Mouse (Mus musculus) intestine, embryonic 15.5 days (tissue): ENCODE results near the gene Arhgap19. TPM values are rescaled to one million over a fixed set of nuclear protein-coding genes. Genes with fewer than 3 reads are reported as not detected.

Source experiments
- ATAC-seq: fragments of 200-750 bp; cut with Nextera tagmentation; 2 replicates; pipeline ENCODE4 v1.8.0; 2017; ENCODE audit warnings: moderate TSS enrichment, moderate library complexity
- H3K27ac ChIP-seq: fragments of 300-500 bp; sonication (generic); 2 replicates; pipeline ENCODE4 v1.5.1; 2015; ENCODE audit warnings: mild to moderate bottlenecking, inconsistent platforms
- H3K27me3 ChIP-seq: fragments of 300-500 bp; sonication (generic); replicated peaks from 2 replicates; pipeline ENCODE4 v1.6.1; 2015; ENCODE audit warnings: inconsistent platforms
- H3K36me3 ChIP-seq: fragments of 300-500 bp; sonication (generic); 2 replicates; pipeline ENCODE4 v1.6.1; 2015; ENCODE audit warnings: inconsistent platforms
- H3K4me1 ChIP-seq: fragments of 300-500 bp; sonication (generic); replicated peaks from 2 replicates; pipeline ENCODE4 v1.6.1; 2015; ENCODE audit warnings: inconsistent platforms
- H3K4me2 ChIP-seq: fragments of 300-500 bp; sonication (generic); replicated peaks from 2 replicates; pipeline ENCODE4 v1.6.1; 2015; ENCODE audit warnings: mild to moderate bottlenecking, inconsistent platforms
- H3K4me3 ChIP-seq: fragments of 300-500 bp; sonication (generic); replicated peaks from 2 replicates; pipeline ENCODE4 v1.5.1; 2015; ENCODE audit warnings: inconsistent platforms
- H3K9ac ChIP-seq: fragments of 300-500 bp; sonication (generic); 2 replicates; pipeline ENCODE4 v1.6.1; 2015; ENCODE audit warnings: inconsistent platforms
- H3K9me3 ChIP-seq: fragments of 300-500 bp; sonication (generic); 2 replicates; pipeline ENCODE4 v1.6.1; 2016; ENCODE audit warnings: inconsistent platforms
- WGBS: fragments of 180-500 bp; shearing (Covaris S2); methylation state at CpG from one replicate; pipeline ENCODE4 v1.1.7; 2015; 5-methylcytosine and 5-hydroxymethylcytosine counted together
- polyA plus RNA-seq: library from polyadenylated mRNA; unstranded; fragments of >200 nt; fragmentation: Nextera tagmentation; extraction: Ambion mirVana; gene quantifications from 2 replicates; pipeline ENCODE4 v1.2.1, GENCODE M21; 2015

Gene Arhgap19
- polyA plus RNA-seq, 1 experiment from 2014 or later = 19.4 TPM

DNA sequence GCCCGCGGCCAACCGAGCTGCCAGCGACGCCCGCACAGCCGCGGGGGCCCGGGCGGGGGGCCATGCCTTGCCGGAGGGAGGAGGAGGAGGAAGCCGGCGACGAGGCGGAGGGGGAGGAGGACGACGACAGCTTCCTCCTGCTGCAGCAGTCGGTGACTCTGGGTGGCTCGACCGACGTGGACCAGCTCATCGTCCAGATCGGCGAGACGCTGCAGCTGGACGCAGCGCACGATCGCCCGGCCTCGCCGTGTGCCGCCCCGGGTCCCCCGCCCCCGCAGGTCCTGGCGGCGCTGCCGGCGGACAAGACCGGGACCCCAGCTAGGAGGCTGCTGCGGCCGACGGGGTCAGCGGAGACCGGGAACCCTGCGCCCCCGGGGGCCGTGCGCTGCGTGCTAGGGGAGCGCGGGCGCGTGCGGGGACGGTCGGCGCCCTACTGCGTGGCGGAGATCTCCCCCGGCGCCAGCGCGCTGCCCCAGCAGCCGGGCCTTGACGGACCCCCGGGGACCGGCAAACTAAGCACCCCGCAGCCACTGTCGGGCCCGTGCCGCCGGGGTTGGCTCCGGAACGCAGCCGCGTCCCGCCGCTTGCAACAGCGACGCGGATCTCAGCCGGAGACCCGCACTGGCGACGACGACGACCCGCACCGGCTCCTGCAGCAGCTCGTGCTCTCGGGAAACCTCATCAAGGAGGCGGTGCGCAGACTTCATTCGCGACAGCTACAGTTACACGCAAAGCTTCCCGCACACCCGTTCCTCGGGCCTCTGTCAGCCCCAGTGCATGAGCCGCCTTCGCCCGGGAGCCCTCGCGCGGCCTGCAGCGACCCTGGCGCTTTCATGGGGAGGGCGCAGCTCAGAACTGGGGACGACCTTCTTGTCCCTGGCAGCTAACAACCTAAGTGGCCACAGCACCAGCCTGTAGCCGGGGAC, 28.5 kb upstream of the Arhgap19 start:
- Histone ChIP-seq H3K36me3 (no peaks in the 10 kb centered on the region), H3K4me3 (peak overlapping the region; percentile 72), H3K9me3 (no peaks in the 10 kb centered on the region), H3K4me2 (peak overlapping the region; percentile 85), H3K27me3 (peaks cover 6% of the 10 kb centered on the region; the same call in 1 of the 2 replicates), H3K9ac (peak overlapping the region; percentile 73), H3K27ac (peak overlapping the region; percentile 91), H3K4me1 (peaks cover 16% of the 10 kb centered on the region)
- under 1% methylated on average over 112 of the region's 112 CpGs for WGBS
- peak; percentile 76 for ATAC-seq

GRCm38 (mm10) chr19:41829381-41830105, 27.7 kb upstream of the Arhgap19 start, which contains the start of gene Frat1:
Gene Frat1 (plus strand): TSS chr19:41829970.
- Histone ChIP-seq H3K4me2 (peak within 1 kb of the TSS; percentile 85), H3K9ac (peak within 1 kb of the TSS; percentile 73), H3K27me3 (peaks cover 6% of the 10 kb centered on the region; the same call in 1 of the 2 replicates), H3K27ac (peak within 1 kb of the TSS; percentile 91), H3K36me3 (no peaks in the 10 kb centered on the region), H3K9me3 (no peaks in the 10 kb centered on the region), H3K4me3 (peak within 1 kb of the TSS; percentile 72), H3K4me1 (peaks cover 16% of the 10 kb centered on the region)
- under 1% methylated on average over 39 of the region's 39 CpGs for WGBS
- ATAC-seq = peak; percentile 93

GRCm38 (mm10) chr19:41828941-41829340, 27.1 kb upstream of the Arhgap19 start:
- Histone ChIP-seq H3K36me3 (no peaks in the 10 kb centered on the region), H3K27ac (peak overlapping the region; percentile 30; the same call in 1 of the 2 replicates), H3K4me1 (peaks cover 16% of the 10 kb centered on the region), H3K4me2 (peak overlapping the region; percentile 85), H3K9ac (no peak overlapping the region), H3K9me3 (no peaks in the 10 kb centered on the region), H3K27me3 (peaks cover 6% of the 10 kb centered on the region; the same call in 1 of the 2 replicates), H3K4me3 (peak overlapping the region; percentile 72)
- WGBS = 61% methylated on average over 3 of the region's 3 CpGs
- ATAC-seq = no peak

- Histone ChIP-seq H3K9ac (no peak overlapping the region), H3K4me1 (peaks cover 9% of the 10 kb centered on the region), H3K4me3 (no peak overlapping the region), H3K4me2 (no peak overlapping the region), H3K27ac (no peak overlapping the region), H3K27me3 (no peaks in the 10 kb centered on the region), H3K36me3 (no peaks in the 10 kb centered on the region), H3K9me3 (no peaks in the 10 kb centered on the region)
- no peak for ATAC-seq
- 68% methylated on average over 3 of the region's 3 CpGs for WGBS
Observed at GRCm38 (mm10) chr19:41826529-41826928, 24.7 kb upstream of the Arhgap19 start.

DNA sequence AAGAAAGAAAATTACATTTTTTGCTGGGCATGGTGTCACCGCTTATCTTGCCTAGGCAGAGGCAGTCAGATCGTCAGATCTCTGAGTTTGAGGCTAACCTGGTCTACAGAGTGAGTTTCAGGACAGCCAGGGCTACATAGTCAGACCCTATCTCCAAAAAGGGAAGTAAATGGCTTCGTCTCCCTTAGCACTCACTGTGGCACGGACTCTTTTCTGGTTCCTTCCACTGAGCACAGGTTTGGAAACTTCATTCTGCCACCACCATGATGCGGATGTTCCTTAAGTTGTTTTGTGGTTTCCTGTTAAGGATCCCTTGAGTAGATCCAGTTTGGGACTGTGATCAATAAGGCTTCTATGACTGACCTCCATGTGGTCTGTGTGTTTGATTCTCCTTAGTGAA, 23.1 kb upstream of the Arhgap19 start:
- Histone ChIP-seq H3K9ac (no peak overlapping the region), H3K27ac (no peak overlapping the region), H3K4me3 (no peak overlapping the region), H3K9me3 (no peaks in the 10 kb centered on the region), H3K4me1 (no peaks in the 10 kb centered on the region; the same call in 1 of the 2 replicates), H3K36me3 (no peaks in the 10 kb centered on the region), H3K4me2 (no peak overlapping the region), H3K27me3 (no peaks in the 10 kb centered on the region)
- 81% methylated on average over 5 of the region's 5 CpGs for WGBS
- no peak for ATAC-seq

DNA sequence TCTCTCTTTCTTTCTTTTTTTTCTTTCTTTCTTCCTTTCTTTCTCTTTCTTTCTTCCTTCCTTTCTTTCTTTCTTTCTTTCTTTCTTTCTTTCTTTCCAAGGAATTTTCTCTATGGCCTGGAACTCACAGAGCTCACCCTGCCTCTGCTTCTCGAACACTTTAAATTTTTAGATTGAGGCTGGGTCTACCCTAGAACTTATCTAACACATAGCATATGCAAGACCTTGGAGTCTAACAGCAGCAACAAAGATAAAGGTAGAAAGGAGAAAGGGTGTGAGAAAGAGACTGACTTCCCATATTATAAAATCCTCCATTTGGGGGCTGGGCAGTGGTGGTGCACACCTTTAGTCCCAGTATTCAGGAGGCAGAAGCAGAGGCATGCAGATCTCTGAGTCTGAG, 20.7 kb upstream of the Arhgap19 start:
- Histone ChIP-seq H3K9ac (no peak overlapping the region), H3K4me2 (no peak overlapping the region), H3K36me3 (no peaks in the 10 kb centered on the region), H3K27me3 (no peaks in the 10 kb centered on the region), H3K9me3 (no peaks in the 10 kb centered on the region), H3K27ac (no peak overlapping the region), H3K4me1 (no peaks in the 10 kb centered on the region), H3K4me3 (no peak overlapping the region)
- ATAC-seq = no peak
- 88% methylated on average over 1 of the region's 1 CpGs for WGBS

DNA sequence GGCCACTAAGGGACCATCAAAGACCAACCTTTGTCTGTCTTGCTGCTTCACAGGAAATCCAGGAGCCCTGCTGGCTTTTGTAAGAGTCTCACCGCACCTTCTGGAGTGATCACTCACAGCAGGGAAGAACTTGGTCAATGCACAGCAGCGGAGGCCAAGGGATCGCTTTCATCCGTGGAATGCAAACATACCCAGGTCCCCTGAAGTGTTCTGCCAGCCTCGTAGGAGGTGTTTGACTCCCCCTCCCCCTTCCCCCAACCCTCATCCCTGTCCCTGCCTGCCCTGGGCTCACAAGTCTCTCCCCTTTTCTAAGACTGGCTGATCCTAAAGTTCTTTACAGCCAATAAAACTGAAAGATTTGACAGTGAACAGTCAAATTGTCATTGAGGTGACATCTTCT, 19.6 kb upstream of the Arhgap19 start:
- 0 out of 2 replicates have a peak, but pooled peaks cover 5% of the 10 kb centered on the region for H3K4me1 ChIP-seq
- no peak overlapping the region for H3K27ac ChIP-seq
- no peaks in the 10 kb centered on the region for H3K27me3 ChIP-seq
- H3K4me2 ChIP-seq = no peak overlapping the region
- no peak for ATAC-seq
- WGBS = 17% methylated on average over 5 of the region's 5 CpGs
- H3K36me3 ChIP-seq = no peaks in the 10 kb centered on the region
- H3K9me3 ChIP-seq = no peaks in the 10 kb centered on the region
- H3K9ac ChIP-seq = no peak overlapping the region
- H3K4me3 ChIP-seq = no peak overlapping the region

- H3K9me3 ChIP-seq = no peaks in the 10 kb centered on the region
- no peak for ATAC-seq
- 0 out of 2 replicates have a peak, but pooled peaks cover 5% of the 10 kb centered on the region for H3K4me1 ChIP-seq
- WGBS = 86% methylated on average over 4 of the region's 4 CpGs
- H3K4me3 ChIP-seq = no peak overlapping the region
- no peaks in the 10 kb centered on the region for H3K36me3 ChIP-seq
- H3K4me2 ChIP-seq = no peak overlapping the region
- no peaks in the 10 kb centered on the region for H3K27me3 ChIP-seq
- no peak overlapping the region for H3K27ac ChIP-seq
- no peak overlapping the region for H3K9ac ChIP-seq
Observed at GRCm38 (mm10) chr19:41818749-41819148, 16.9 kb upstream of the Arhgap19 start.

GRCm38 (mm10) chr19:41817325-41817724, 15.5 kb upstream of the Arhgap19 start:
- no peak overlapping the region for H3K4me2 ChIP-seq
- no peak for ATAC-seq
- WGBS = 61% methylated on average over 10 of the region's 10 CpGs
- H3K9ac ChIP-seq = no peak overlapping the region
- no peaks in the 10 kb centered on the region for H3K9me3 ChIP-seq
- no peak overlapping the region for H3K4me3 ChIP-seq
- no peak overlapping the region for H3K27ac ChIP-seq
- no peaks in the 10 kb centered on the region for H3K27me3 ChIP-seq
- H3K4me1 ChIP-seq = 0 out of 2 replicates have a peak, but pooled peaks cover 5% of the 10 kb centered on the region
- H3K36me3 ChIP-seq = no peaks in the 10 kb centered on the region

DNA sequence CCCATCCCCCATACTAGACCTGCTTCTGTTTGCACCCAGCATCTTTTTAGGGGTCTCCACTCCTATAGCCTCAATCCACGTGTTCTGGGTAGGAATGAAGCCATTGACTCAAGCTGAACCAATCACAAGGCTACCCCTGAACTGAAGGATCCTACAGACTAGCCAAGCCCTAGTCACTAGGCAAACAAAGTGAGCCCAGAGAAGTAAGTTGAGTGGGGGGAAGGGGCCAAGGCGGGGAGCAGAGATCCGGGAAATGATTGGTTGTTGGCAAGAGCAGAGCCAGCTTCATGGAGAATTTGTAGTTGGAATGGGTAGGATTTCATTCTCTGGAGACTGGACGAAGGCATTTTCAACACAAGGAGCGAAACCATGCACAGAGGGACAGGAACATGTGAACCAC, 15.1 kb upstream of the Arhgap19 start:
- ATAC-seq = no peak
- Histone ChIP-seq H3K4me2 (no peak overlapping the region), H3K27me3 (no peaks in the 10 kb centered on the region), H3K9ac (no peak overlapping the region), H3K36me3 (no peaks in the 10 kb centered on the region), H3K9me3 (no peaks in the 10 kb centered on the region), H3K27ac (no peak overlapping the region), H3K4me1 (0 out of 2 replicates have a peak, but pooled peaks cover 5% of the 10 kb centered on the region), H3K4me3 (no peak overlapping the region)
- 54% methylated on average over 5 of the region's 5 CpGs for WGBS

DNA sequence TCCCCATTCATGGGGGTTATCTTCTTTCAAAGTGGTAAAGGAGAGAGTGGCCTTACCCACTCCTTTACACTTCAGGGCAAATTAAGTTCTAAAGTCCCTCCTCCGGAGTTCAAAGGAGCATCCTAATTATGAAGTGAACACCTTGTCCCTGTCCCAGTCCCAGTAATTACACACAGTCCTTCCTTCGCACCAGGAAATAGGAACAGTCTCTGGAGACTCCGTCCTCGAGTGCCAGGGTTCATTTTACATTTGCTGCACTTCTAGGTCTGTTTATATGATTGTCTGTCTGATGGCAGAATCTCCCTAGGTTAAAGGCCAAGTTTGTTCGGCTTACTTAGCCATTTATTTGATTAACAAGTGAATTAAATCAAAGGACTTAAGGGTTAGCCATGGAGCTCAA, 14.6 kb upstream of the Arhgap19 start:
- H3K36me3 ChIP-seq = no peaks in the 10 kb centered on the region
- no peak overlapping the region for H3K4me3 ChIP-seq
- no peaks in the 10 kb centered on the region for H3K27me3 ChIP-seq
- 46% methylated on average over 5 of the region's 5 CpGs for WGBS
- no peak overlapping the region for H3K27ac ChIP-seq
- H3K4me1 ChIP-seq = 0 out of 2 replicates have a peak, but pooled peaks cover 5% of the 10 kb centered on the region
- H3K4me2 ChIP-seq = no peak overlapping the region
- no peak for ATAC-seq
- no peaks in the 10 kb centered on the region for H3K9me3 ChIP-seq
- H3K9ac ChIP-seq = no peak overlapping the region

DNA sequence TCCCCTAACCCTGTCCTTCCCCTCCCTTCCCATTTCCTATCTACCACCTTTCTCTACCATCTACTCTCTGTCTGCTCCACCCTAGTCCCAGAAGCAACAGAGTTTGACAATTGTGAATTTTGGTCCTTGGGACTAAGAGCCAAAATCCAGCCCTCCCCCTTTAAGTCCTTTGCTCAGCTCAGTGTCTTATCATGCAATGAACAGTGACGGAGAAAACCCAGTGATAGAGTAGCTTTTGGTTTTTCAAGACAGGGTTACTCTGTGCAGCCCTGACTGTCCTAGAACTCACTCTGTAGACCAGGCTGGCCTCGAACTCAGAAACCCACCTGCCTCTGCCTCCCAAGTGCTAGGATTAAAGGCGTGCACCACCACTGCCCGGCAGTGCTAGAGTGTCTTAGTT, 11.5 kb upstream of the Arhgap19 start:
- Histone ChIP-seq H3K9ac (no peak overlapping the region), H3K4me2 (no peak overlapping the region), H3K27ac (no peak overlapping the region), H3K27me3 (no peaks in the 10 kb centered on the region), H3K4me1 (0 out of 2 replicates have a peak, but pooled peaks cover 5% of the 10 kb centered on the region), H3K4me3 (no peak overlapping the region), H3K9me3 (no peaks in the 10 kb centered on the region), H3K36me3 (no peaks in the 10 kb centered on the region)
- no peak for ATAC-seq
- 95% methylated on average over 4 of the region's 4 CpGs for WGBS
